Mouse (Mus musculus): ENCODE results near the gene Gm16430. TPM values are rescaled to one million over a fixed set of nuclear protein-coding genes. Genes with fewer than 3 reads are reported as not detected.

Gene Gm16430
- polyA plus RNA-seq (2014; fragmentation: Illumina TruSeq; extraction: RNeasy Lipid Tissue Mini Kit (QIAGEN cat#74804); ENCODE audit: low replicate concordance) = not detected

GRCm38 (mm10) chrX:54621911-54622310, at the start of gene Gm16430:
Gene Gm16430 (plus strand): TSS chrX:54622211.

Other genes starting within 250 kb of the Gm16430 start
- not detected for gene Gm16405, start 91.0 kb upstream of the Gm16430 start, polyA plus RNA-seq (2014; fragmentation: Illumina TruSeq; extraction: RNeasy Lipid Tissue Mini Kit (QIAGEN cat#74804); ENCODE audit: low replicate concordance)